Mouse (Mus musculus) G1E (cell line): ENCODE measurements around the gene Crocc2. TPM values are rescaled to one million over a fixed set of nuclear protein-coding genes. Genes with fewer than 3 reads are reported as not detected.

Source experiments
- ATAC-seq: 2 replicates; pipeline ENCODE4 v1.8.0; 2016; ENCODE audit warnings: mild to moderate bottlenecking; ENCODE audit not compliant: insufficient number of reproducible peaks, poor library complexity, low FRiP score, severe bottlenecking; ENCODE audit errors: extremely low read depth
- DNase-seq: peaks from one replicate; pipeline ENCODE4 v3.0.0; 2012; ENCODE audit warnings: low spot score
- H3K27me3 ChIP-seq: 2 replicates; pipeline ENCODE4 v1.6.1; 2012; ENCODE audit warnings: mild to moderate bottlenecking, low read length, inconsistent platforms; ENCODE audit not compliant: insufficient read depth
- H3K36me3 ChIP-seq: replicated peaks from 2 replicates; pipeline ENCODE3; 2012; ENCODE audit warnings: mild to moderate bottlenecking, inconsistent platforms
- H3K4me1 ChIP-seq: 2 replicates; pipeline ENCODE4 v1.6.1; 2012; ENCODE audit warnings: low read depth, low read length, inconsistent platforms, mixed read lengths; ENCODE audit not compliant: insufficient read depth
- H3K4me3 ChIP-seq: 2 replicates; pipeline ENCODE4 v1.5.1; 2012; ENCODE audit warnings: low read depth, mild to moderate bottlenecking, inconsistent platforms, low read length, moderate library complexity, mixed read lengths
- H3K9me3 ChIP-seq: replicated peaks from 2 replicates; pipeline ENCODE4 v1.6.1; 2012; ENCODE audit warnings: inconsistent platforms
- CTCF ChIP-seq: IDR thresholded peaks from 2 replicates; pipeline ENCODE4 v1.5.1; 2012; ENCODE audit warnings: low read depth, low read length, inconsistent platforms, mixed read lengths
- GATA1 ChIP-seq: IDR thresholded peaks from 2 replicates; pipeline ENCODE4 v1.6.1; 2012; ENCODE audit warnings: borderline replicate concordance, low read length, inconsistent platforms, mixed read lengths
- GATA2 ChIP-seq: IDR thresholded peaks from 2 replicates; pipeline ENCODE4 v1.6.1; 2012; ENCODE audit warnings: low read depth, low read length, inconsistent platforms, borderline replicate concordance
- POLR2AphosphoS5 ChIP-seq: IDR thresholded peaks from 2 replicates; pipeline ENCODE4 v1.6.1; 2012; ENCODE audit warnings: low read depth, low read length, inconsistent platforms; ENCODE audit not compliant: insufficient replicate concordance
- TAL1 ChIP-seq: conservative IDR thresholded peaks from 2 replicates; pipeline ENCODE4 v1.6.1; 2012; ENCODE audit warnings: low read depth, low read length, inconsistent platforms, mixed read lengths
- polyA plus RNA-seq: library from polyadenylated mRNA; stranded (reverse); fragments of >175 nt; gene quantifications from 2 replicates; pipeline ENCODE4 v1.2.3, GENCODE M21; 2012
- total RNA-seq, 2 experiments: library from RNA; stranded (forward) in 1 of 2; stranded (reverse) in 1 of 2; fragments of 200-1000 nt in 1 of 2; fragments of >200 nt in 1 of 2; fragmentation: Nextera tagmentation in 1 of 2; gene quantifications; 2 replicates each; pipeline ENCODE4 v1.2.3; 2014 to 2017

The Crocc2 gene
- total and polyA plus RNA-seq, 3 experiments: 0.11 TPM; not detected in 2

DNA sequence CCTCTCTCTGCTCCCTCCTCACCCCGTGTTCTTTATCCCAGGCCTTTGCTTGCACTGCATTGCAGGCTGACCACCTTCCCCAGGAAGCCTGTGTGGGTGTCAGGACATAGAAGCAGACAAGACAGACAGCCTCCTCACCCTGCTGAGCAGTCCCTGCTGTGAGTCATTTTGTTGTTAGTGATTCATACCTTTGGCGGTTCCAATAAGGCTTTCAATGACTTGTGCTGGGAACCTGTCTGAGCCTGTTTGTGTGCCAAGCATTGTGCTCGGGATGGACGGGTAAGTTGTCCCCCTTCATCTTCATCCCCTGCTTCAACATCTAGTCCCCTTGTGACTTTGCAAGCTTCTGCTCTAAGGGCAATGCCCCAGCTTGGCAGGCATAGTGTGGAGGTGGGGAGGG, 5.1 kb downstream of the Crocc2 start:
- H3K4me3 ChIP-seq: no peak overlapping the region
- no peaks in the 10 kb centered on the region for H3K9me3 ChIP-seq
- no peaks in the 10 kb centered on the region for H3K4me1 ChIP-seq
- peaks cover 4% of the 10 kb centered on the region; the same call in 1 of the 2 replicates for H3K27me3 ChIP-seq
- TF ChIP-seq TAL1: no peak
- no peak for TF ChIP-seq CTCF
- TF ChIP-seq POLR2AphosphoS5: no peak
- TF ChIP-seq GATA2: no peak
- no peak for TF ChIP-seq GATA1
- ATAC-seq (no peak), DNase-seq (no peak)
- H3K36me3 ChIP-seq: no peaks in the 10 kb centered on the region

DNA sequence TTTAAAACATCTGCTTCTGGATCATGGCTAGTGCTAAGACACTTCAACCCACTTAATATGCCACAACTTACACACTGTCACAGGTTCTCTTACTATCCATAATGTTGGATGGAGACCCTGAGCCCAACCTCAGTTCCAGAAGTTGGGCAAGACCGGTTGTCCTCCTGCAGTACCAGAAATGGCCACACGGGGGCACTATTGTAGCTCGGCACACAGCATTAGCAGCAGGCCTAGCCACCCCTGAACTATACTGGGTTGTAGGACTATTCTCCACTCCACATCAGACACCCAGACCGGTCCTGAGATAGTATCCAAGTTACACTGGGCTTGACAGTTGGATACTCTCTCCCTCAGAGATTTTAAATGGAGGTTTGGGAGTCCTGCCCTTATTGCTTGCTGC, 5.9 kb downstream of the Crocc2 start:
- H3K27me3 ChIP-seq: peaks cover 4% of the 10 kb centered on the region; the same call in 1 of the 2 replicates
- H3K36me3 ChIP-seq: no peaks in the 10 kb centered on the region
- ATAC-seq (peak; percentile 41; the same call in 1 of the 2 replicates), DNase-seq (peak; percentile 75)
- H3K4me1 ChIP-seq: no peaks in the 10 kb centered on the region
- TF ChIP-seq CTCF (peak; percentile 100), GATA2 (no peak)
- no peaks in the 10 kb centered on the region for H3K9me3 ChIP-seq
- no peak overlapping the region for H3K4me3 ChIP-seq

DNA sequence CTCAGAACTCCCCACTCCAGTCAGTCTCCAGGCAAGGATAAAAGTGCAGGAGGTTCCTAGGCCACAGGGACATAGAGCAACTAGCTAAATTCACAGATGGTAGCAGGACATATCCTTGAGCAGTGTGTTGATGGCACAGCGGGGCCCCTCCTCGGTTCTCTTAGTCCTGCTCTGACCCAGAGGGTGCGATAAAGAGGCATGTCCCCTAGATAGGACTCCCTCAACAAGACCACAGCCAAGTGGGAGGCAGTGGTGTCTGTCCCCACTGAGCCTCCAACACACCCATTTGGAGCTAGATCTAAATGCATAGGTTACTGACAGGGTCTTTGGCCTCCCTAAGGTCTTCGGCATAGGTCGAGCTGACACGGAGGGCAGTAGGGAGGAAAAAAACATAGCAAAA, 7.3 kb downstream of the Crocc2 start:
- Histone ChIP-seq H3K36me3 (no peaks in the 10 kb centered on the region), H3K9me3 (no peaks in the 10 kb centered on the region), H3K4me1 (no peaks in the 10 kb centered on the region), H3K4me3 (no peak overlapping the region), H3K27me3 (peaks cover 7% of the 10 kb centered on the region; the same call in 1 of the 2 replicates)
- ATAC-seq (no peak), DNase-seq (no peak)
- no peak for TF ChIP-seq CTCF
- TF ChIP-seq GATA1: no peak
- no peak for TF ChIP-seq POLR2AphosphoS5
- TF ChIP-seq GATA2: no peak
- TF ChIP-seq TAL1: no peak

DNA sequence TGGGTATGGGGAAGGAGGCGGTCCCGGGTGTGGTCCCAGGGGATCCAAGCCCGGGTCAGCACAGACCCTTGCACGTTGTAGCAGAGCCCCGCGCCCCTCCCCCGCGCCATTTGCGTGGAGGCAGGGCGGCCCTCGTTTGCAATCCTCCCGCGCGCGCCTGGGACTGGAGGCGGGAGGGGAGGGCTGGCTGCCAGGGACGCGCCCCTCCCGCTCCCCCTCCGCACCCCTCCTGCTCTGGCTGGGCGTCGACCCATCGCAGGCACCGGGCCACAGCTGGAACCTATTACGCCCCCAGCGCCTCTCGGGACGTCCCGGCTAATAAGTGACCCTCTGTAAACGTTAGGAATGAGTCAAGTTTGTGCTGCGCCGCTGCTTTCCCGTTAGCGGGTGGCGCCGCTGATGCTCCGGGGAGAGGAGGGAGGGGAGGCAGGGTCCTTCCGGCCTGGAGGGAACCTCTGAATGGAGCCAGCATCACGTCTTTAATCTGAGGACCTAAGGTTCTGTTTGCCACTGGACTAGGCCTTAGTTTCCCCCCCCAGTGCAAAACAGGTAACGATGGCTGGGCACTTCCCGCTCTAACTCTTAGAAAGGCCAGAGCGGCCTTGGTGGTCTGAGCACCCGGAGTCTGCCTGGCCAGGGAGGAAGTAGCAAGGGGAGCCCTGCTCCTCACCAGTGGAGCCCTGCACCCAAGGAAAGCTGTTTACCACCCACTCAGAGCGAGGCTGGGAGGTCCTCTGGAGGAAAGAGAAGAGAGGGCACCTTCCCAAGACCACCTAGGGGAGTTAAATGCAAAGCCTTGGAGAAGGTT, 8.2 kb downstream of the Crocc2 start:
- TF ChIP-seq CTCF: no peak
- no peak for TF ChIP-seq GATA2
- TF ChIP-seq GATA1: no peak
- no peak for TF ChIP-seq TAL1
- no peak for TF ChIP-seq POLR2AphosphoS5
- no peak for DNase-seq
- no peak for ATAC-seq
- Histone ChIP-seq H3K4me3 (no peak overlapping the region), H3K4me1 (no peaks in the 10 kb centered on the region), H3K36me3 (no peaks in the 10 kb centered on the region), H3K9me3 (no peaks in the 10 kb centered on the region), H3K27me3 (peaks cover 8% of the 10 kb centered on the region; the same call in 1 of the 2 replicates)

DNA sequence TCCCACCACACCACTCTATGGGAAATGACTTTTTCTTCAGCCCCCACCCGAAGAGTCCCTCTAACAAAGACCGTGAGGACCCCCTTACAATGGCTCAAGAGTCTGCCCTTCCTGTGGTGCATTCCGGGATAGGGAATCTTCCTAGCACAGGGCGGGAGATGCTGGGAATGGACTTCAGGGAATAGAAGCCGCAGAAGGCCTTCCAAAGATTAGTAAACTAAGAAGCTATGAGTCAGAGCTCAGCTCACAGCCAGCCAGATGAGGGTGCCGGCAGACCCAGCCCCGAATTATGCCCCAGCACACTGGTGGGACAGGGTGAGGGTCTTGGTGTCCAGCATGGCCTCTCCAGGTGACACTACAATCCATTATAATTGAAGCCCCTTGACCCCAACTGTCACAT, 13.8 kb downstream of the Crocc2 start:
- Histone ChIP-seq H3K27me3 (peaks cover 7% of the 10 kb centered on the region; the same call in 1 of the 2 replicates), H3K4me1 (no peaks in the 10 kb centered on the region), H3K9me3 (no peaks in the 10 kb centered on the region), H3K36me3 (no peaks in the 10 kb centered on the region), H3K4me3 (no peak overlapping the region)
- no peak for ATAC-seq
- DNase-seq: no peak
- TF ChIP-seq TAL1: no peak
- no peak for TF ChIP-seq POLR2AphosphoS5
- TF ChIP-seq GATA1: no peak

DNA sequence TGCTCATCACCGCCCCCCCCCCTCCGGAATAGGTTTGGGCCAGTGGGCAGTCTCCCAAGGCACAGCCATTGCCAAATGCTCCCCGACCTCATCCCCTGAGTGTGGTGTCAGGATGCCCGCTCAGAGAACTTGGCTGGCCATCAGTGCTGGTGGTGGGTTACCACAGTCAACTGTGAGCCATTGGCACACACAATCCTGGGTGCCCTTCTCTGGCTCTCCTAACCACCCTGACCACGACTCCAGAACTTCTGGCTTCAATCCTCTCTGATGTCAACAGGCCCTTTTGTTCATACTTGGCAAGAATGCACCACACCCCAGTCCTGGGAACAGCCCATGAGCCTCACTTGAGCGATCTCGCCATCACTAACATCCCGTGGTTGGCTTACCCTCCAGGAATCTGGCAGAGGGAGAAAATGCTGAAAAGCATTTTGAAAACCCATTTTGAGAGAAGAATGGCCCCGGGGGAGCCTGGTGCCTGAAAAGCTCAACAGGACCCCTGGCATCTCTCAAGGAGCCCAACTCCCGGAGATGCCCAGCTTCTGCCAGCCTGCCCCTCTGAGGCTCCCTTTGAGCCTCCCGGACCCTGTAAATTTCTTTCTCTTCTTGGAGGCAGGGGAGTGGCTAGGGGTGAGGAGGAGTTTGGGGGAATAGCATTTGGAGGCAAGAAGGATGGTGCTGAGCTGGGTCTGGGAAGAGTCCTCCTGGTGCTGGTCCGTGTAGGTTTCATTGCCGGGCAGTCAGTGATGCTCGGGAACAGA, 15.7 kb downstream of the Crocc2 start:
- ATAC-seq (no peak), DNase-seq (no peak)

More for the DNA sequence above, 15.7 kb downstream of the Crocc2 start:
- H3K4me1 ChIP-seq: no peaks in the 10 kb centered on the region
- H3K9me3 ChIP-seq: no peaks in the 10 kb centered on the region
- H3K36me3 ChIP-seq: no peaks in the 10 kb centered on the region
- H3K4me3 ChIP-seq: no peak overlapping the region
- H3K27me3 ChIP-seq: peaks cover 9% of the 10 kb centered on the region; the same call in 1 of the 2 replicates
- TF ChIP-seq CTCF (no peak), TAL1 (no peak), POLR2AphosphoS5 (no peak), GATA2 (no peak), GATA1 (no peak)
